Mouse (Mus musculus) lung, adult 2 months (tissue): Measurements from ENCODE around the gene Klf6.

Experiments
- CTCF ChIP-seq: fragments of 200-500 bp; IDR thresholded peaks from 2 replicates; pipeline ENCODE4 v1.5.1; 2011; ENCODE audit warnings: mild to moderate bottlenecking, low read length, control low read depth; ENCODE audit not compliant: insufficient read depth
- POLR2A ChIP-seq: fragments of 200-500 bp; IDR thresholded peaks from 2 replicates; pipeline ENCODE4 v1.6.1; 2011; ENCODE audit warnings: low read depth, mild to moderate bottlenecking, control low read depth, low read length, borderline replicate concordance; ENCODE audit errors: extremely low read depth

GRCm38 (mm10) chr13:5888731-5889130 is 27.4 kb downstream of the Klf6 start:
- TF ChIP-seq CTCF (no peak), POLR2A (no peak)
